Mouse (Mus musculus): ENCODE results near the gene Pip5k1c. TPM values are rescaled to one million over a fixed set of nuclear protein-coding genes. Genes with fewer than 3 reads are reported as not detected.
A peak's percentile ranks its signal among the peaks of the same experiment; 100 is the strongest.

Pip5k1c gene
- total RNA-seq, 1 experiment from 2014 or later = 36.8 TPM

GRCm38 (mm10) chr10:81279496-81279895 is 13.3 kb upstream of the Pip5k1c start:
- ATAC-seq (replicated peaks; ENCODE audit: low read depth, poor library complexity, severe bottlenecking) = 0 out of 2 replicates have a peak, but pooled peaks have one; percentile 23

- ATAC-seq (replicated peaks; ENCODE audit: low read depth, poor library complexity, severe bottlenecking) = no peak
Measured at GRCm38 (mm10) chr10:81284189-81284588, 8.6 kb upstream of the Pip5k1c start.

GRCm38 (mm10) chr10:81284719-81285118 is 8.0 kb upstream of the Pip5k1c start:
- no peak for ATAC-seq (replicated peaks; ENCODE audit: low read depth, poor library complexity, severe bottlenecking)

- peak; percentile 88 for ATAC-seq (replicated peaks; ENCODE audit: low read depth, poor library complexity, severe bottlenecking)
Measured at GRCm38 (mm10) chr10:81285694-81286450, 6.9 kb upstream of the Pip5k1c start.

- ATAC-seq (replicated peaks; ENCODE audit: low read depth, poor library complexity, severe bottlenecking) = no peak
Measured at GRCm38 (mm10) chr10:81286586-81286985, 6.2 kb upstream of the Pip5k1c start.

GRCm38 (mm10) chr10:81287513-81288157 is 5.1 kb upstream of the Pip5k1c start:
- no peak for ATAC-seq (replicated peaks; ENCODE audit: low read depth, poor library complexity, severe bottlenecking)

GRCm38 (mm10) chr10:81288601-81289000 is 4.2 kb upstream of the Pip5k1c start:
- no peak for ATAC-seq (replicated peaks; ENCODE audit: low read depth, poor library complexity, severe bottlenecking)

GRCm38 (mm10) chr10:81289278-81289677 is 3.5 kb upstream of the Pip5k1c start:
- 0 out of 2 replicates have a peak, but pooled peaks have one; percentile 12 for ATAC-seq (replicated peaks; ENCODE audit: low read depth, poor library complexity, severe bottlenecking)

GRCm38 (mm10) chr10:81289811-81290210 is 3.0 kb upstream of the Pip5k1c start:
- ATAC-seq (replicated peaks; ENCODE audit: low read depth, poor library complexity, severe bottlenecking) = no peak

- no peak for ATAC-seq (replicated peaks; ENCODE audit: low read depth, poor library complexity, severe bottlenecking)
Measured at GRCm38 (mm10) chr10:81290698-81291460, 1.9 kb upstream of the Pip5k1c start.

- ATAC-seq (replicated peaks; ENCODE audit: low read depth, poor library complexity, severe bottlenecking) = no peak
Measured at GRCm38 (mm10) chr10:81291511-81292104, 1.2 kb upstream of the Pip5k1c start, which contains the start of gene Tjp3. TSS of gene Tjp3 (minus strand) at chr10:81291581.

- ATAC-seq (replicated peaks; ENCODE audit: low read depth, poor library complexity, severe bottlenecking) = no peak
Measured at GRCm38 (mm10) chr10:81293334-81294030, 719 bp downstream of the Pip5k1c start.

- no peak for ATAC-seq (replicated peaks; ENCODE audit: low read depth, poor library complexity, severe bottlenecking)
Measured at GRCm38 (mm10) chr10:81294442-81294841, 1.7 kb downstream of the Pip5k1c start.

- no peak for ATAC-seq (replicated peaks; ENCODE audit: low read depth, poor library complexity, severe bottlenecking)
Measured at GRCm38 (mm10) chr10:81295185-81295584, 2.4 kb downstream of the Pip5k1c start.

- ATAC-seq (replicated peaks; ENCODE audit: low read depth, poor library complexity, severe bottlenecking) = no peak
Measured at GRCm38 (mm10) chr10:81297246-81297645, 4.5 kb downstream of the Pip5k1c start.

GRCm38 (mm10) chr10:81297845-81298244 is 5.1 kb downstream of the Pip5k1c start:
- ATAC-seq (replicated peaks; ENCODE audit: low read depth, poor library complexity, severe bottlenecking) = peak; percentile 67

GRCm38 (mm10) chr10:81298369-81299100 is 5.8 kb downstream of the Pip5k1c start:
- ATAC-seq (replicated peaks; ENCODE audit: low read depth, poor library complexity, severe bottlenecking) = peak; percentile 53

GRCm38 (mm10) chr10:81299585-81300351 is 7.0 kb downstream of the Pip5k1c start:
- ATAC-seq (replicated peaks; ENCODE audit: low read depth, poor library complexity, severe bottlenecking) = no peak
